Mouse (Mus musculus) MEL (cell line): ENCODE measurements around the gene Rerg. TPM values are rescaled to one million over a fixed set of nuclear protein-coding genes. Genes with fewer than 3 reads are reported as not detected.
"Not testable (repeated sequence)": the region's sequence is repeated elsewhere in the genome, so short reads cannot be mapped to it uniquely, and the experiment has no call there.

Experiments used
- DNase-seq: peaks from one replicate; pipeline ENCODE4 v3.0.0; 2011; ENCODE audit warnings: low read depth, low spot score
- H3K27ac ChIP-seq: 2 replicates; pipeline ENCODE4 v1.5.1; 2012; ENCODE audit warnings: low read depth, mild to moderate bottlenecking, control low read depth, low read length, moderate library complexity; ENCODE audit not compliant: control insufficient read depth
- H3K27me3 ChIP-seq, 2 experiments: fragments of 150-350 bp in 1 of 2; sonication (generic) in 1 of 2; 2 replicates each; pipeline ENCODE4 v1.6.1; 2012; ENCODE audit warnings: low read length in 2 of 2, mild to moderate bottlenecking in 2 of 2, improper control_type of control experiment in 1 of 2, moderate library complexity in 1 of 2; ENCODE audit not compliant: insufficient read depth in 2 of 2, control insufficient read depth in 1 of 2
- H3K36me3 ChIP-seq, 2 experiments: 2 replicates each; pipeline ENCODE4 v1.6.1; 2012 to 2014; ENCODE audit warnings: low read length in 2 of 2, improper control_type of control experiment in 1 of 2, inconsistent platforms in 1 of 2, mild to moderate bottlenecking in 1 of 2; ENCODE audit not compliant: insufficient read depth in 2 of 2, control insufficient read depth in 1 of 2
- H3K4me1 ChIP-seq, 2 experiments: fragments of 150-350 bp in 1 of 2; sonication (generic) in 1 of 2; 2 replicates each; pipeline ENCODE4 v1.6.1; 2012; ENCODE audit warnings: low read length in 2 of 2, improper control_type of control experiment in 1 of 2, mild to moderate bottlenecking in 1 of 2; ENCODE audit not compliant: insufficient read depth in 2 of 2, control insufficient read depth in 1 of 2
- H3K4me3 ChIP-seq, 2 experiments: fragments of 150-350 bp in 1 of 2; sonication (generic) in 1 of 2; 2 replicates each; pipeline ENCODE4 v1.5.1; 2012; ENCODE audit warnings: low read depth in 2 of 2, low read length in 2 of 2, mild to moderate bottlenecking in 2 of 2, moderate library complexity in 2 of 2, control low read depth in 1 of 2, improper control_type of control experiment in 1 of 2; ENCODE audit not compliant: control insufficient read depth in 1 of 2, insufficient read depth in 1 of 2
- H3K79me2 ChIP-seq: 2 replicates; pipeline ENCODE4 v1.6.1; 2012; ENCODE audit warnings: mild to moderate bottlenecking, low read length, moderate library complexity; ENCODE audit not compliant: control insufficient read depth, poor library complexity, insufficient read depth
- H3K9ac ChIP-seq: 2 replicates; pipeline ENCODE4 v1.6.1; 2012; ENCODE audit warnings: low read depth, mild to moderate bottlenecking, control low read depth, low read length, moderate library complexity; ENCODE audit not compliant: control insufficient read depth, poor library complexity, severe bottlenecking
- H3K9me3 ChIP-seq: fragments of 150-350 bp; sonication (generic); replicated peaks from 2 replicates; pipeline ENCODE4 v1.6.1; 2012; ENCODE audit warnings: mild to moderate bottlenecking, low read length, improper control_type of control experiment, moderate library complexity; ENCODE audit not compliant: insufficient read depth
- BHLHE40 ChIP-seq: IDR thresholded peaks from 2 replicates; pipeline ENCODE4 v1.6.1; 2012; ENCODE audit warnings: low read depth, mild to moderate bottlenecking, inconsistent platforms, low read length, improper control_type of control experiment, borderline replicate concordance
- CTCF ChIP-seq, 3 experiments: IDR thresholded peaks in 2 of 3; conservative IDR thresholded peaks in 1 of 3; 2 replicates each; pipeline ENCODE4 v1.5.1; 2011 to 2012; ENCODE audit warnings: low read length in 3 of 3, low read depth in 2 of 3, mild to moderate bottlenecking in 2 of 3, improper control_type of control experiment in 1 of 3, inconsistent platforms in 1 of 3, mixed read lengths in 1 of 3, moderate library complexity in 1 of 3; ENCODE audit not compliant: control insufficient read depth in 1 of 3, insufficient read depth in 1 of 3, poor library complexity in 1 of 3, severe bottlenecking in 1 of 3
- E2F4 ChIP-seq: IDR thresholded peaks from 2 replicates; pipeline ENCODE4 v1.6.1; 2011; ENCODE audit warnings: low read depth, low read length, improper control_type of control experiment, borderline replicate concordance
- GABPA ChIP-seq: IDR thresholded peaks from 2 replicates; pipeline ENCODE4 v1.6.1; 2012; ENCODE audit warnings: low read depth, mild to moderate bottlenecking, inconsistent platforms, low read length, improper control_type of control experiment, moderate library complexity
- MXI1 ChIP-seq: IDR thresholded peaks from 2 replicates; pipeline ENCODE4 v1.6.1; 2011; ENCODE audit warnings: mild to moderate bottlenecking, low read depth, low read length, improper control_type of control experiment
- MYB ChIP-seq: IDR thresholded peaks from 2 replicates; pipeline ENCODE4 v1.6.1; 2011; ENCODE audit warnings: mild to moderate bottlenecking, low read depth, low read length, improper control_type of control experiment
- POLR2AphosphoS2 ChIP-seq: IDR thresholded peaks from 2 replicates; pipeline ENCODE4 v1.6.1; 2011; ENCODE audit warnings: low read length, improper control_type of control experiment
- RAD21 ChIP-seq: IDR thresholded peaks from 2 replicates; pipeline ENCODE4 v1.6.1; 2011; ENCODE audit warnings: mild to moderate bottlenecking, low read depth, low read length, improper control_type of control experiment
- RCOR1 ChIP-seq: IDR thresholded peaks from 2 replicates; pipeline ENCODE4 v1.6.1; 2012; ENCODE audit warnings: low read depth, mild to moderate bottlenecking, inconsistent platforms, low read length, improper control_type of control experiment
- SIN3A ChIP-seq: IDR thresholded peaks from 2 replicates; pipeline ENCODE4 v1.6.1; 2012; ENCODE audit warnings: low read length, improper control_type of control experiment, inconsistent platforms
- UBTF ChIP-seq: IDR thresholded peaks from 2 replicates; pipeline ENCODE4 v1.6.1; 2012; ENCODE audit warnings: low read depth, mild to moderate bottlenecking, inconsistent platforms, low read length, improper control_type of control experiment, moderate library complexity, borderline replicate concordance; ENCODE audit not compliant: insufficient read depth
- ZC3H11A ChIP-seq: IDR thresholded peaks from 2 replicates; pipeline ENCODE4 v1.6.1; 2012; ENCODE audit warnings: low read depth, mild to moderate bottlenecking, inconsistent platforms, low read length, improper control_type of control experiment
- ZNF384 ChIP-seq: IDR thresholded peaks from 2 replicates; pipeline ENCODE4 v1.6.1; 2012; ENCODE audit warnings: low read depth, mild to moderate bottlenecking, inconsistent platforms, low read length, improper control_type of control experiment
- polyA plus RNA-seq, 2 experiments: library from polyadenylated mRNA; stranded (reverse) in 1 of 2; unstranded in 1 of 2; fragments of >175 nt in 1 of 2; fragments of >200 nt in 1 of 2; gene quantifications; 2 replicates each; pipeline versions ENCODE4 v1.2.1 to v1.2.4; 2012; ENCODE audit warnings: low replicate concordance in 2 of 2, low read depth in 1 of 2; ENCODE audit not compliant: insufficient read length in 2 of 2, insufficient read depth in 1 of 2, missing spikeins in 1 of 2
- total RNA-seq: library from RNA; depleted of rRNA; stranded (reverse); fragments of 300-350 nt; gene quantifications from 2 replicates; pipeline ENCODE4 v1.2.3, GENCODE M21; 2012

Rerg gene
- total and polyA plus RNA-seq, 3 experiments: not detected

DNA sequence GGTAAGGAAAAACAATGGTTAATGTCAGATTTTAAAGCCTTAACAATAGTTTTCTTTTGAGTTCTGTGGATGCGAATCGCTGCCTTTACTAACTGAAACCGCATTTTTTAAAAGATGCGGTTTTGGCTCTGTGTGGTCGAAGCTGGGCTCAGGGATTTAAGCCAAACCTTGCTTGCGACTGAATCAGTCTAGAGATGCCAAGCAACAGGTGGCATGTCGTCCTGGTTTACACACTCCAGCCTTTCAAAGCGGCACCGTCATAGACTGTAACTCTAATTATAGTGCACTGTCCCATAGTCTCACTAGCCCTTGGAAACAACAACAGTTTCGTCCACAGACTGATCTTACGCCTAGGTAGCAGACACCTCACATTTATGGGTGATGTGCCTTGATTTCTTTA is 123.3 kb downstream of the Rerg start:
- Histone ChIP-seq H3K27me3 (no peaks in the 10 kb centered on the region), H3K27ac (no peak overlapping the region), H3K79me2 (no peaks in the 10 kb centered on the region), H3K4me3 (no peak overlapping the region), H3K36me3 (no peaks in the 10 kb centered on the region), H3K4me1 (no peaks in the 10 kb centered on the region), H3K9me3 (no peaks in the 10 kb centered on the region), H3K9ac (no peak overlapping the region)
- DNase-seq: no peak
- TF ChIP-seq RCOR1 (no peak), E2F4 (no peak), ZC3H11A (no peak), RAD21 (no peak), POLR2AphosphoS2 (no peak), GABPA (no peak), MYB (no peak), UBTF (no peak), BHLHE40 (no peak)

DNA sequence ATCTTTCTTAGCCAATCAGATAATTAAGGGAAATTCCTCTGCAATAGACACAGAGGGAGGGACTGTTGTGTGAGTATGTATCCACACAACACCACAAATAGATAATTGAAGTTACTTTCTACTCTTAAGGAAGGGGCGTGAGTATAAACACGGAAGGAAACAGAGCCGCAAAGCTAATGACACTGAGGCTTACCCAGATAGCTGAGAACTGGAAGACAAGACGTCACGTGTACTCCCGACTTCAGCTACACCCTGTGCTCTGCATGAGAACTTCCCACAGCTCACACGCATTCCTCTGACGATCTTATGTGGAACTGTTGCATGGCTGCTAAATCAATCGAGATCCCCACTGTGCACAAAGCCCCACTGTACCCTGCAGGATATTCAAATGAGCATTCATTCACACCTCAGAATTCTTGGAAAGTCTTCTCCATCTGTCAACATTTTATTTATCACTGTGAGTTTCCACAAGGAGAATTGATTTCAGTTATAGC is 125.2 kb downstream of the Rerg start:
- no peak overlapping the region for H3K27ac ChIP-seq
- no peaks in the 10 kb centered on the region for H3K9me3 ChIP-seq
- H3K4me3 ChIP-seq: no peak overlapping the region
- no peaks in the 10 kb centered on the region for H3K4me1 ChIP-seq
- no peaks in the 10 kb centered on the region for H3K79me2 ChIP-seq
- TF ChIP-seq MXI1: no peak
- TF ChIP-seq ZNF384: no peak
- no peak for TF ChIP-seq SIN3A
- TF ChIP-seq CTCF (IDR thresholded peaks at IDR 0.05 in 2 of 3, conservative IDR thresholded peaks at IDR 0.05 in 1 of 3; ENCODE audit: control insufficient read depth in 1 of 3, insufficient read depth in 1 of 3, low read depth in 2 of 3, low read length in 3 of 3, poor library complexity in 1 of 3, severe bottlenecking in 1 of 3): no peak
- DNase-seq: no peak
- no peak overlapping the region for H3K9ac ChIP-seq
- no peaks in the 10 kb centered on the region for H3K36me3 ChIP-seq
- no peaks in the 10 kb centered on the region for H3K27me3 ChIP-seq

DNA sequence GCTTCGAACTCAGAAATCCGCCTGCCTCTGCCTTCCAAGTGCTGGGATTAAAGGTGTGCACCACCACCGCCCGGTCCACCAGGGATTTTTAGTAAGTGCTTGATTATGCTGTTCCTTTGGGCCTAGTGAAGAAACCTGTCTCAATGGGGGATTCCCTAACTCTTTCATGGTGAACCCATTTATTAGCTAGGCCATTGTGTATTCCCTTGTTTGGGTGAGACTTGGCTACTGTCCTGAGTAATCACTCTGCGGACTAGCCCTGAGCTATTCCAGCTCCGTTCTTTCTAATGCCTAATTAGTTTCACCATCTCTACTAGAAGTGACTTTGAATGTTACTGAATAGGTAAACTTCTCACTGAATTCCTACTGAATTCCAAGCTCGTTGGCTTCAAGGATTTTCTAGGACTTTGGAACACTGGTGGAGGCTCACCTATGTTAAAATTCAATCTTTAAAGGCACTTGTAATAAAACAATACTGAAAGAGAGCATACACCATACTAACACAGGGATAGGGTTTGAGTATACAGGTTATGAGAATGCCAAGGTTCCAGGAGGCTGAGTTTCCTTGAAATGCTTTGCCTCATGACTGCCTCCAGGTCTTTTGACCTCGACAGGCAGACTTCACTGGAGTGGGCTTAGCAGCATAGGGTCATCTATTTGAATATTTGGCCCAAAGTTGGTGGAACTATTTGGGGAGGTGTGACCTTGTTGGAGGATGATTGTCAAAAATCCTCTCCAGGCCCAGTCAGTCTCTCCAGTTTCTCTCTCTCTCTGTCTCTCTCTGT is 134.5 kb downstream of the Rerg start:
- not testable (repeated sequence) for H3K9ac ChIP-seq, H3K27ac ChIP-seq, DNase-seq, H3K27me3 ChIP-seq, H3K9me3 ChIP-seq, H3K79me2 ChIP-seq, H3K4me3 ChIP-seq, H3K36me3 ChIP-seq, H3K4me1 ChIP-seq
